Mouse (Mus musculus) liver, embryonic 11.5 days (tissue): ENCODE measurements around the gene Exosc7. TPM values are rescaled to one million over a fixed set of nuclear protein-coding genes. Genes with fewer than 3 reads are reported as not detected.
A peak's percentile ranks its signal among the peaks of the same experiment; 100 is the strongest.

Source experiments
- ATAC-seq: fragments of 200-750 bp; cut with Nextera tagmentation; replicated peaks from 2 replicates; pipeline ENCODE4 v1.8.0; 2017; ENCODE audit warnings: moderate number of reproducible peaks, mild to moderate bottlenecking, moderate TSS enrichment, moderate library complexity; ENCODE audit not compliant: low FRiP score
- DNase-seq: peaks from one replicate; pipeline ENCODE4 v3.0.0-alpha.2; 2017; ENCODE audit warnings: low spot score
- H3K27ac ChIP-seq: fragments of 300-500 bp; sonication (generic); 2 replicates; pipeline ENCODE4 v1.5.1; 2014; ENCODE audit warnings: mild to moderate bottlenecking, low read depth, low read length, control low read depth
- H3K27me3 ChIP-seq: fragments of 300-500 bp; sonication (generic); replicated peaks from 2 replicates; pipeline ENCODE4 v1.6.1; 2014; ENCODE audit warnings: low read length, mixed read lengths; ENCODE audit not compliant: control insufficient read depth, insufficient read depth
- H3K36me3 ChIP-seq: fragments of 300-500 bp; sonication (generic); 2 replicates; pipeline ENCODE4 v1.6.1; 2014; ENCODE audit warnings: mild to moderate bottlenecking, low read length, moderate library complexity, mixed read lengths; ENCODE audit not compliant: control insufficient read depth, insufficient read depth
- H3K4me1 ChIP-seq: fragments of 300-500 bp; sonication (generic); replicated peaks from 2 replicates; pipeline ENCODE4 v1.6.1; 2014; ENCODE audit warnings: low read length, mixed read lengths; ENCODE audit not compliant: control insufficient read depth, insufficient read depth
- H3K4me2 ChIP-seq: fragments of 300-500 bp; sonication (generic); 2 replicates; pipeline ENCODE4 v1.6.1; 2014; ENCODE audit warnings: mild to moderate bottlenecking, control low read depth, moderate library complexity
- H3K4me3 ChIP-seq: fragments of 300-500 bp; sonication (generic); 2 replicates; pipeline ENCODE4 v1.5.1; 2014; ENCODE audit warnings: low read depth, low read length, control low read depth
- H3K9ac ChIP-seq: fragments of 300-500 bp; sonication (generic); 2 replicates; pipeline ENCODE4 v1.6.1; 2014; ENCODE audit warnings: low read depth, low read length, control low read depth
- H3K9me3 ChIP-seq: fragments of 300-500 bp; sonication (generic); 2 replicates; pipeline ENCODE4 v1.6.1; 2016; ENCODE audit warnings: low read length, inconsistent platforms, mixed read lengths; ENCODE audit not compliant: control insufficient read depth
- WGBS: fragments of 180-500 bp; shearing (Covaris S2); extraction: QIAGEN DNeasy Blood & Tissue Kit; methylation state at CpG from one replicate; pipeline ENCODE4 v1.1.7; 2014; 5-methylcytosine and 5-hydroxymethylcytosine counted together
- polyA plus RNA-seq: library from polyadenylated mRNA; unstranded; fragments of >200 nt; fragmentation: Nextera tagmentation; extraction: Ambion mirVana; gene quantifications from 2 replicates; pipeline ENCODE4 v1.2.1, GENCODE M21; 2014

Exosc7 gene
- polyA plus RNA-seq, 1 experiment from 2014 or later, result 191 TPM

GRCm38 (mm10) chr9:123103425-123103824 lies 9.6 kb upstream of the Exosc7 start:
- Histone ChIP-seq H3K4me2 (no peak overlapping the region), H3K27ac (no peak overlapping the region), H3K9ac (no peak overlapping the region), H3K27me3 (no peaks in the 10 kb centered on the region), H3K4me3 (no peak overlapping the region), H3K4me1 (no peaks in the 10 kb centered on the region), H3K36me3 (peaks cover 11% of the 10 kb centered on the region; the same call in 1 of the 2 replicates), H3K9me3 (no peaks in the 10 kb centered on the region)
- ATAC-seq (no peak), DNase-seq (no peak)

- no peak for ATAC-seq
- Histone ChIP-seq H3K4me3 (no peak overlapping the region), H3K9me3 (no peaks in the 10 kb centered on the region), H3K9ac (no peak overlapping the region), H3K36me3 (peaks cover 11% of the 10 kb centered on the region; the same call in 1 of the 2 replicates), H3K4me1 (no peaks in the 10 kb centered on the region), H3K4me2 (no peak overlapping the region), H3K27ac (no peak overlapping the region), H3K27me3 (no peaks in the 10 kb centered on the region)
- no peak for DNase-seq
These were observed 8.7 kb upstream of the Exosc7 start for GRCm38 (mm10) chr9:123104362-123104761.

GRCm38 (mm10) chr9:123107186-123107585 lies 5.8 kb upstream of the Exosc7 start:
- Histone ChIP-seq H3K4me3 (no peak overlapping the region), H3K27ac (no peak overlapping the region), H3K9ac (no peak overlapping the region), H3K9me3 (no peaks in the 10 kb centered on the region), H3K4me2 (no peak overlapping the region), H3K4me1 (peaks cover 11% of the 10 kb centered on the region), H3K36me3 (no peaks in the 10 kb centered on the region), H3K27me3 (no peaks in the 10 kb centered on the region)
- 92% methylated on average over 4 of the region's 4 CpGs for WGBS
- DNase-seq (no peak), ATAC-seq (peak; percentile 62; the same call in 1 of the 2 replicates)

DNA sequence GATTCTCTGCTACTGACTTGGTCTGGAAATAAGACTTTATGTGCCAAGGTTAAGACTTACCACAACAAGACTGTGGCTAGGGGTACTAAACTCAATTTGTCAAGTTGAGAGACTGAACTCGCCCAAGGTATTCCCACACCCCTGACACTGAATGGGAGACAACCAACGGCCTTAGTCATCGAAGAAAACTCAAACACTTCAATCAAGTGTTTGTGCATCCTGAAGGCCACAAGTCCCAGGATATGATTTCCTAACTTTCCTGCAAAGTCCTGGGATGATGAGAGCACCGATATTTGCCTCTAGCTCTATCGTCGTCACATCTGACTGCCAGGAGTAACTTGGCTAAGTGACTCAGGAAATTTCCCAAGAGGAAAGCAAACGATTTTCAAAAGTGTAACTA lies 3.8 kb upstream of the Exosc7 start:
- 89% methylated on average over 7 of the region's 7 CpGs for WGBS
- Histone ChIP-seq H3K9ac (no peak overlapping the region), H3K27ac (no peak overlapping the region), H3K27me3 (no peaks in the 10 kb centered on the region), H3K4me3 (no peak overlapping the region), H3K36me3 (no peaks in the 10 kb centered on the region), H3K4me2 (no peak overlapping the region), H3K9me3 (no peaks in the 10 kb centered on the region), H3K4me1 (peaks cover 15% of the 10 kb centered on the region)
- no peak for ATAC-seq
- no peak for DNase-seq

GRCm38 (mm10) chr9:123111751-123112221 lies 1.2 kb upstream of the Exosc7 start:
- 44% methylated on average over 8 of the region's 8 CpGs for WGBS
- no peaks in the 10 kb centered on the region for H3K27me3 ChIP-seq
- peaks cover 7% of the 10 kb centered on the region for H3K36me3 ChIP-seq
- H3K9me3 ChIP-seq, result no peaks in the 10 kb centered on the region
- ATAC-seq, result no peak
- H3K4me3 ChIP-seq, result peak overlapping the region; percentile 78
- no peak overlapping the region for H3K27ac ChIP-seq
- H3K9ac ChIP-seq, result peak overlapping the region; percentile 72
- H3K4me2 ChIP-seq, result peak overlapping the region; percentile 89
- H3K4me1 ChIP-seq, result peaks cover 15% of the 10 kb centered on the region
- no peak for DNase-seq

GRCm38 (mm10) chr9:123113931-123114330 lies 916 bp downstream of the Exosc7 start:
- peaks cover 15% of the 10 kb centered on the region for H3K4me1 ChIP-seq
- H3K4me2 ChIP-seq, result peak overlapping the region; percentile 89
- no peaks in the 10 kb centered on the region for H3K9me3 ChIP-seq
- H3K27ac ChIP-seq, result no peak overlapping the region
- H3K27me3 ChIP-seq, result no peaks in the 10 kb centered on the region
- H3K36me3 ChIP-seq, result peaks cover 11% of the 10 kb centered on the region
- peak overlapping the region; percentile 72 for H3K9ac ChIP-seq
- peak overlapping the region; percentile 78 for H3K4me3 ChIP-seq
- ATAC-seq (no peak), DNase-seq (no peak)
- 60% methylated on average over 6 of the region's 6 CpGs for WGBS

DNA sequence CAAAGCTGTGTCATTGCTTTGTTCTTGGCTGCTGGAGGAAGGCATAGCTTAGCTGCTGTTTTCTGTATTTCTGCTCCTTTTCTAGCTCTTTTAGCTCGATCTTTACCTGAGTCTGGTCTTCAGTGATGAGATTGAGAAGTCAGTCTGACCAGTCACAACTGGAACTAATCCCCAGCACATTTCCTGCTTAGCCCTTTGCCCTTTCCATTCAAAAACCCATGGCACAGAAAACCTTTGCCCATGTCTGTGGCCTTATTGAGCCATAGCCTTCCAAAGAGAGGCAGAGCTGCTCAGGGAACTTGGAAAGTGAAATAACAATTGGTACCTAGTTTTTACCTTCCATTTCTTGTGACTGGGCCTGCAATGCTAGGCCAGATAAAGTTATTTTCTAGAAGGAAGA lies 2.6 kb downstream of the Exosc7 start:
- ATAC-seq (no peak), DNase-seq (no peak)
- no peak overlapping the region for H3K4me3 ChIP-seq
- no peaks in the 10 kb centered on the region for H3K27me3 ChIP-seq
- no peak overlapping the region for H3K4me2 ChIP-seq
- WGBS, result 87% methylated on average over 1 of the region's 1 CpGs
- no peaks in the 10 kb centered on the region for H3K9me3 ChIP-seq
- H3K9ac ChIP-seq, result no peak overlapping the region
- H3K36me3 ChIP-seq, result peaks cover 21% of the 10 kb centered on the region
- H3K4me1 ChIP-seq, result peaks cover 15% of the 10 kb centered on the region
- no peak overlapping the region for H3K27ac ChIP-seq

- no peak overlapping the region for H3K4me2 ChIP-seq
- WGBS, result 85% methylated on average over 3 of the region's 3 CpGs
- H3K27ac ChIP-seq, result no peak overlapping the region
- peaks cover 13% of the 10 kb centered on the region for H3K4me1 ChIP-seq
- no peak overlapping the region for H3K4me3 ChIP-seq
- peaks cover 45% of the 10 kb centered on the region for H3K36me3 ChIP-seq
- ATAC-seq (no peak), DNase-seq (no peak)
- no peak overlapping the region for H3K9ac ChIP-seq
- H3K27me3 ChIP-seq, result no peaks in the 10 kb centered on the region
- no peaks in the 10 kb centered on the region for H3K9me3 ChIP-seq
These were observed 10.0 kb downstream of the Exosc7 start for GRCm38 (mm10) chr9:123123017-123123416.

GRCm38 (mm10) chr9:123123571-123124412 lies 10.8 kb downstream of the Exosc7 start:
- DNase-seq, result no peak
- H3K4me1 ChIP-seq, result peaks cover 13% of the 10 kb centered on the region
- no peaks in the 10 kb centered on the region for H3K9me3 ChIP-seq
- peak overlapping the region; percentile 45 for H3K27ac ChIP-seq
- peaks cover 47% of the 10 kb centered on the region for H3K36me3 ChIP-seq
- no peak overlapping the region for H3K9ac ChIP-seq
- no peaks in the 10 kb centered on the region for H3K27me3 ChIP-seq
- ATAC-seq, result peak; percentile 37; the same call in 1 of the 2 replicates
- peak overlapping the region; percentile 31 for H3K4me2 ChIP-seq
- H3K4me3 ChIP-seq, result no peak overlapping the region
- 85% methylated on average over 6 of the region's 6 CpGs for WGBS
